Mouse (Mus musculus) erythroblast, adult 5-6 weeks (primary cell): ENCODE data around the gene Zfp747. TPM values are rescaled to one million over a fixed set of nuclear protein-coding genes. Genes with fewer than 3 reads are reported as not detected.
A peak's percentile ranks its signal among the peaks of the same experiment; 100 is the strongest.
"Not testable (repeated sequence)": the region's sequence is repeated elsewhere in the genome, so short reads cannot be mapped to it uniquely, and the experiment has no call there.

Source experiments
- ATAC-seq: replicated peaks from 2 replicates; pipeline ENCODE4 v1.8.0; 2016; ENCODE audit warnings: moderate number of reproducible peaks, mild to moderate bottlenecking, moderate TSS enrichment, inconsistent platforms; ENCODE audit not compliant: poor library complexity, low FRiP score, severe bottlenecking
- total RNA-seq, 2 experiments: library from RNA; stranded (forward) in 1 of 2; stranded (reverse) in 1 of 2; fragments of 150-400 nt in 1 of 2; fragments of 200-764, 138-1000 nt in 1 of 2; gene quantifications; 2 replicates each; pipeline versions ENCODE4 v1.2.3 to v1.2.4; 2015 to 2017; ENCODE audit warnings: low replicate concordance in 2 of 2

Gene Zfp747
- total RNA-seq, 2 experiments from 2014 or later: 1.0 to 1.2 TPM

DNA sequence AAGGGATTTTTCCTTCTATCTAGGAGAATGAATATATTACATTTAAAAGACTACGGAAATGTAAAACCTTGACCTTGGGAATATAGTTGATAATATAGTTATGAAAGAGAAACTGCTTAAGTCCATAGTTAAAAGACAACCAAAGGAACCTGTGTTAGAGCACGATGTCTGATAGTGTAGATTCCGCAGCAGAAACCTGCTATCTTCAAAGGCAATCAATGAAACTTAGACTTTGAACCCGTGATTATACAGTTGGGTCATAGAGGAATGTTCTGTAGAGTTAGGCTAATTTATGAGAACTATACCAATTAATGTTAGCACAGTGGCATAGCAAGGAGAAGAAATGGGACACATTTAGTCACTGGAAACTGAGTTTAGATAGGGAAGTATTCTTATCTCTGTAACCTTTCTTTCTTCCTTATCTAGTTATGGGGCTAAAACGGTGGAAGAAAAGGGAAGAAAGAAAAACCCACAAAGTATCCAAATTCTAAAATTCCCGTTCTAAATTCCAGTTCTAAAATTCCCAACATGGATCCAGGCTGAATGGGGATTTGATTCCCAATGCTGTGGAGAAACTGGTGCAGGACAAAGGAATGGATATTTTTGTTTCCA, 2.6 kb upstream of the Zfp747 start:
- no peak for ATAC-seq

- ATAC-seq: not testable (repeated sequence)
Observed at GRCm38 (mm10) chr7:127371870-127372269, 4.0 kb downstream of the Zfp747 start.

GRCm38 (mm10) chr7:127371213-127371612, 4.6 kb downstream of the Zfp747 start:
- no peak for ATAC-seq

DNA sequence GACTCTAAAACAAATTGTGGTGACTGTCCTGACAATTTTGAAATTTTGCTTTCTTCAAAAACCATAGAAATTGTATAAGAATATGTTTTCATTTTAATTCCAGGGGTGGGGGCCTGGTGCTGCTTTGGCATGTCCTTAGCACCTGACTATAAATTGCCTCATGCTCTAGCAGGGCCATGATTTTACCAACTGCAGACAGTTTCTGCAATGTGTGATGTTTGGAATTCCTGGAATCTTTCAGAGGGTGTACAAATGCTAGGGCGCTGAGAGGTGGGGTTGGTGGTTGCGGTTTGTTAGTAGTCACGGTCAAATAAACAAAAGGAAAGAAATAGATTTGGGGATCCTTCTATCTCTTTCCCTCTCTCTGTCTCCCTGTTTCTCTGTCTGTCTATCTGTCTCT, 9.6 kb downstream of the Zfp747 start:
- no peak for ATAC-seq

GRCm38 (mm10) chr7:127364166-127364565, 11.7 kb downstream of the Zfp747 start:
- no peak for ATAC-seq

GRCm38 (mm10) chr7:127363475-127363921, 12.4 kb downstream of the Zfp747 start:
- ATAC-seq: no peak

- not testable (repeated sequence) for ATAC-seq
Observed at GRCm38 (mm10) chr7:127362418-127362817, 13.4 kb downstream of the Zfp747 start.

DNA sequence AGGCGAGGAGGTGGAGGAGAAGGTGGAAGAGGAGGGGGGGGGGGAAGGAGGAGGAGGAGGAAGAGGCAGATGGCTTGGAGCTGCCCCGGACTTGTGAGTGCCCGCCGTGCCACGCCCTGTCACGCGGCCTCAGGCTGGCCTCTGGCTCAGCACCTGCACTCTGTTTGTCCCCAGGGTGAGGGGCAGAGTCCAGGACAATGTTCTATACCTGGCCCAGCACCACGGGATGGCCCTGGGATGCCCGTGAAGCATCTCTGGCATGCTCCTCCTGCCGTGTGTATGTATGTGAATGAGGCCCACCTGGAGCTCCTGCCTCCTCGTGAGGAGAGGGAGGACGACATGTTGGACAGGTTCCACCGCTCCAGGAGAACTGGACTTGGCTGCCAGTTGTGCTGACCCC, 14.4 kb downstream of the Zfp747 start:
- no peak for ATAC-seq

DNA sequence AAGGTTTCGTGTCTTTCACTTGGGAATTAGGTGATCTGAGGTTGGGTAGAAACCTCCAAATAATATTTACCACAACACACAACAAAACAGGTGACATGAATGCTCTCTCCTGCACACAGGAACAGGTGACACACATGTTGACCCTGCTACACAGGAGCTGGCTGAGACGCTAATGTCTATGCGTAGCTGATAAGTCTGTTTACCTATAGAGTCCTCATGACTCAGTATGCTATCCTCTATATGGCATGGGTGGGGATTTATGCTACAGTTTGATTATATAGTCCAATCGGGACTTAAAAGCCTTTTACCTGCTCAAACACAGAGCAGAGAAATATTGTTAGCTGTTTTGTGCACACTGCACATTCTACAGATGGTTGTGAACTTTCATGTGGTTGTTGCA, 15.6 kb downstream of the Zfp747 start:
- no peak for ATAC-seq

DNA sequence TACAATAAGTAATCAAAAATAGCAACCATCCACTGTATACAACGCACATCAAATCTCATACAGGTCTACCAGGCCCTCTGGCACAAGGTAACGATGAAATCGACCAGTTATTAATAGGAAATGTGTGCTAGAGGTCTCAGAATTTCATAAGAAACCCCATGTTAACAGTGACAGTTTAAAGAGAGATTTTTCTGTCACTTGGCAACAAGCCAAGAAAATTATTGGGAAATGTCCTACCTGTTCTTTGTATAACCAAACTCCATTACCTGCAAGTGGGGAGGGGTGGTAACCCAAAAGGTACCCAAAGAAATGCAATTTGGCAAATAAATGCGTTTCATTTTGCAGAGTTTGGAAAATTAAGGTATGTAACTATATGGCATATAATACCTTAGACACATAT, 17.4 kb downstream of the Zfp747 start:
- no peak for ATAC-seq

DNA sequence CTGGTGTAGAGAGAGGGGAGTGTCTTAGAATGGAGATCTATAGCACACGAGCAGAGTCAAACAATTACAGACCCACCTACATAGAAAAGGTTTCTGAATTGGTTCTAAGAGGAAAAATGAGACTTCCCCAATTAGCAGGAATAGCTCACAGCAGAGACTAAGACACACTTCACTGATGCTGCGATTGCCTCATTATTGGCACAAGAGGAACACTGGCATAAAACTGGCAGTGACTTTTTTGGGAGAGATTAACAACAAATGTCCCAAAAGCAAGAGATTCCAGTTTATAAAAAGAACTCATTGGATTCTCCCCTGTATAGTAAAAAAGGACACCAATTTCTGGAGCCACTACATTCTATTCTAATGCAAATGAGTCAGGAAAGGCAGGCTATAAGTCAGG, 18.0 kb downstream of the Zfp747 start:
- no peak for ATAC-seq

- ATAC-seq: no peak
Observed at GRCm38 (mm10) chr7:127355796-127356195, 20.1 kb downstream of the Zfp747 start.

GRCm38 (mm10) chr7:127351230-127352004, 24.4 kb downstream of the Zfp747 start:
- ATAC-seq: no peak

- ATAC-seq: no peak
Observed at GRCm38 (mm10) chr7:127346676-127347075, 29.2 kb downstream of the Zfp747 start.

- peak; percentile 86 for ATAC-seq
Observed at GRCm38 (mm10) chr7:127345512-127346325, 30.1 kb downstream of the Zfp747 start, which contains the start of gene Zfp768. Gene Zfp768, minus strand, starts transcription at chr7:127345589.

- ATAC-seq: no peak
Observed at GRCm38 (mm10) chr7:127345092-127345491, 30.8 kb downstream of the Zfp747 start.

DNA sequence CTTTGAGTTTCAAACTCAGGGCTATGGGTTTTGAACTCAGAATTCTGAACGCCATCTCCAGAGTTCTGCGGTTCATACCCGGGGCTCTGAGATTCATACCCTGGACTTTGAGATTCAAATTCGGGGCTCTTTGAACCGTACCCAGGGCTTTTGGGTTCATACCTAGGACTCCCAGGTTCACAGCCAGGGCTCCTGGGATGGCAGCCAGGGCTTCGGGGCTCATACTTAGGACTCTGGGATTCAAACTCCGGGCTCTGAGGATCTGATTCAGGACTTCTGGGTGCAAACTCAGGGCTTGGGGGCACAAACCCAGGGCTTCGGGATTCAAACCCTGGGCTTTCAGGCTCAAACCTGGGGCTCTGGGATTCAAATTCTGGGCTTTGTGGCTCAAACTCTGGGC, 31.5 kb downstream of the Zfp747 start:
- no peak for ATAC-seq

DNA sequence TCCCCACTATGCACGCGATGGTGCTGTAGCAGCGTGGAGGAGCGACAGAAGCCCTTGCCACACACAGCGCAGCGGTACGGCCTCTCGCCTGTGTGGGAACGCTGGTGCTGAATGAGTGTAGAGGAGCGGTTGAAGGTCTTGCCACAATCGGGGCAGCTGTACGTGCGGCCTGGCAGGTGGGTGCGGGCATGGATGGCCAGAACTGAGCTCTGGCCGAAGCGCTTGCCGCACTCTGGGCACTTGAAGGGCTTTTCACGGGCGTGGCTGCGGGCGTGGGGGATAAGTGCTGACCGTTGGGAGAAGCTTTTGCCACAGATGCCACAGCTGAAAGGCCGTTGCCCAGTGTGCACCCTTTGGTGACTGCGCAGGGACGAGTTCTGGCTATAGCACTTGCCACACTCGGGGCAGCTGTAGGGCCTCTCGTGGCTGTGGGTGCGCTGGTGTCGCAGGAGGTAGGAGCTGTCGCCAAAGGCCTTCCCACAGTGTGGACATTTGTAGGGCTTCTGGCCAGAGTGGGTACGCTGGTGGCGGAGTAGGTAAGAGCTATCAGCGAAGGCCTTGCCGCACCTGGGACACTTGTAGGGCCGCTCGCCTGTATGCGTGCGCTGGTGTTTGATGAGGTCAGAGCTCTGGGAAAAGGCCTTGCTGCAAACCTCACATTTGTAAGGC, 32.4 kb downstream of the Zfp747 start:
- ATAC-seq: no peak

GRCm38 (mm10) chr7:127342888-127343287, 33.0 kb downstream of the Zfp747 start:
- no peak for ATAC-seq

- ATAC-seq: no peak
Observed at GRCm38 (mm10) chr7:127342332-127342731, 33.5 kb downstream of the Zfp747 start.
